Mouse (Mus musculus) thymus, postnatal 25 days (tissue): ENCODE results near the gene Gldc.

Experiments
- DNase-seq: peaks from one replicate; pipeline ENCODE4 v3.0.0; 2022

Gene Gldc

DNA sequence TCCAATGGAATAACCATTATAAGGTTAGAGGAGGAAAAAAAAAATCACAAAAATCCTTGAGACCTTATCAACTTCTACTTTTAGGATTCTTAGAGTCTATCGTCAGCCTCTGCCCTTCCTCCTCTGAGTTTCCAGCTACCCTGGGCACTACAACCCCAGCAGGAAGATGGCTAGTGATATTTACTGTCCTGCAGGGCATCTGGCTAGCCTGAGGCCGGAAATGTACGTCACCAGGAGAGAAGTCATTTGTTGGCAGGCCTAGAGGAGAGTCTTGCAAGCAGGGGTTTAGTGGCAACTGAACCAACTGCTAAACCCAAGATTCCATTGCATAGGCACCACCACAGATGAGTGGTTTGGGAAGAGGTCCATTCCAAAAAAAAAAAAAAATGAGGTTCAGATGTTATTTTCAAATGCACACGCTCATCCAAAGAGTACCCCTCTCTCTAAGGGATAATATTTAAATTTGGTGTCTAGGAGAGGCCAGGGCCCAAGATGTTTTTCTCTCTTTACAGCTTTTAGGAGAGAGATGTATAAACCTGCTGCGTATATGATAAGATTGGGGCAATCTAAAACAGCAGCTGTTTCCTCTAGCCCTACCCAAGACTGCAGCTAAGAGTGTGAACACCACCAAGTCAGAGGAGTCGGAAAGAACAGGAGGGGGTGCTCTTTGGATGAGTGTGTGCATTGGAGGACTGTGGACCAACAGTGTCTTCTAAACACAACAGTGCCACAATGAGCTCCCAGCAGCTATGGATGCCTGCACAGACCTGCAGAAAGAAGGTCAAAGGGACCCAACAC, 70.0 kb downstream of the Gldc start:
- no peak for DNase-seq

DNA sequence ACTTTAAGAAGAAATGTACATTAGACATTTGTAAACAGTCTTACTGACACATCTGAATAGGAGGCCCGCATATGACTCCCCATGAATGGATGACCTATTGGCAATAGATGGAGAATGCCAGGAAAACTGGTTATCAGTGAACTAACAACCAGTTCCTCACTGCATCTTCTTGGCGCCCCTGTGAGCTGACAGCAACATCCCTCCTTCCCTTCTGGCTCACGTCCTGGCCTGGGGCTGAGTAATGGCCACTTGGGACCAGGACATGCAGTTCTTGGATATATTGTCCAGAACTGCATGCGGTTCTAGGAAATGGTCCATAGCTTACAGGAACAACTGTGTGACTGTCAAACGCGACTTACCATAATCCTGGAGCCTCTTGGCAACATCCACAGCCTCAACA, 72.6 kb downstream of the Gldc start:
- DNase-seq = no peak

DNA sequence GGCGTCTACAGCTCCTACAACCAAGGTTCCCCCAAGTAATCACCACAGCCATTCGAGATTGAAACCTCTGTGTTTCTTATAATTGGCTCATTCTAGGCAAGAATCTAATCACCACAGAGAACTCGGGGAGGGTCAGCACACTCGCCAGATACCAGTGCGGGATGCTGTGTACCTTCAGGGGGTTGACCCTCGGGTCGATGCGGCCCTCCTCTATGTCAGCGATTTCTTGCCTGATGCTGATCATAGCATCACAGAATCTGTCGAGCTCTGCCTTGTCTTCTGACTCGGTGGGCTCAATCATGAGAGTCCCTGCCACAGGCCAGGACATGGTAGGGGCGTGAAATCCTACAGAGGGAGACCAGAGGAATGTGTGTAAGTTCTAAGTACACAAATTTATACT, 74.7 kb downstream of the Gldc start:
- no peak for DNase-seq

DNA sequence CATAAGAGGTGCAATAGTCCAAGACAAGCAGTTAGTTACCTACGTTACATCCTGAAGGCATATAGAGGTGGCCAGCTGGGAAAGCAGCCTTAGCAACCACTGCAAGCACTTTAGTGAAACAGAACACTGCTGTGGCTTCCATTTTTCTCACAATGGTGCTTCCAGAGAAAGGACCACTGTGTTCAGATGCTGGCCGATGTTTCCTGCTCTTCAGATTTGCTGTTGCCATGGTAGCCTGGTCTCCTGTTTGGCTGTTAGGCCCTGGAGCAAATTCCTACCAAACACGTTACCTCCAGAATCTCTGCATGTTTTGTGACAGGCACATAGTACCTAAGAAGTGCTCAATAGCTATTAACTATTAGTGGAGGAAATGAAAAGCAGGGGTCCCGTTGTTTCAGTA, 78.2 kb downstream of the Gldc start:
- DNase-seq = no peak

DNA sequence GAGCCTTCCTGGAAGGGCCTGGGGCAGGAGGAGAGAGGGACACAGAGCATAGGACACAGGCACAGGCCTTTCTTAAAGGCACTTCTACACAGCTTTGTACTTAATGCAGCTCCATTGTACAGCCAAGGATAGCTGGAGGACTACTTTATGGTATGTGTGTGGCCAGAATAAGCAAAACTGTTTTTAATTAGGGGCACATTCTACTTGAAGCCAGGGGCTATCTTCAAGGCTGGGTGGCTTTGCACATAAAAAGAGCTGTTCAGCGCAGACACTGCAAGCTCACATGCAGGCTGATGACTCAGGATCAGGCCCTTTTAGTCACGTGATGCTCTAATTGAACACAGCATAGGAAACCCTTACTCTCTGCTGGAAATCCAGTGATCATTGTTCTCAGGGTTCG, 79.0 kb downstream of the Gldc start:
- DNase-seq = no peak

DNA sequence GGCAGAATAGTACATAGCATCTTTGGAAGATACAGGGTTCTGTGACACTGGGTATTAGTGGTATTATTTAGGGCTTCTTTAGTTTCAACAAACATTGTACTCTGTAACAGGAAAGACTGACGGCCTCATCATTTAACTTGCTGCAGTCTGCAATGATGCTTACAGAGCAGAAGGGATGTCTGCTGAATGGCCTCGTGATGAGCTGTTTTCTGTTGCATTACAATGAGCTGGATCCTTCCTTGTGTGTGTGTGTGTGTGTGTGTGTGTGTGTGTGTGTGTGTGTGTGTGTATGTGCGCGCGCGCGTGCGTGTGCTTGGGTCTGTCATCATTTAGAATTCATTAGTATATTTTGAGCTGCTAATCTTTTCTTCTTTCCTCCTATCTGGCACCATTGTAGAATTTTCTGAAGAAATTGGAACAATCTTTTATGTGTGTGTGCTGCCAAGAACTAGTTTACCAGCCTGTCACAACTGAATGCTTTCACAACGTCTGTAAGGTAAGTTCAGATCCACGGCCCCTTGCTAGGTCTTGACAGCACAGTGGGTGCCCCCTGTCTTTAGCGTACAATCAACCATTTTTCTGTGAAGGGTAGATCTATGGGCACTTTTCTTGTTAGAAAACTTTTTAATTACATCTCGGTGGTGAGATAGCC, 83.5 kb downstream of the Gldc start:
- DNase-seq = no peak

DNA sequence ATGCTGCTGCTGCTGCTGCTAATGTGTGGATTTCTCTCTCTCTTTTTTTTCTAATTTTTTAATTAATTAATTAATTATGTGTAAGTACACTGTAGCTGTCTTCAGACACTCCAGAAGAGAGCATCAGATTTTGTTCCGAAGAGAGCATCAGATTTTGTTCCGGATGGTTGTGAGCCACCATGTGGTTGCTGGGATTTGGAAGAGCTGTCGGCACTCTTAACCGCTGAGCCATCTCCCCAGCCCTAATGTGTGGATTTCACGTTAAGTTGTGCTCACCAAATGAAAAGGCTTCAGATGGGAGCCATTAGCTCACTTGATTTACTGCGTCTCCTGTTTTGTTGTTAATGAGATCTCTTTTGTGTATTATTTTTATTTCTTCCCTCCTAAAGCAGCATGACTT, 85.1 kb downstream of the Gldc start:
- DNase-seq = no peak

DNA sequence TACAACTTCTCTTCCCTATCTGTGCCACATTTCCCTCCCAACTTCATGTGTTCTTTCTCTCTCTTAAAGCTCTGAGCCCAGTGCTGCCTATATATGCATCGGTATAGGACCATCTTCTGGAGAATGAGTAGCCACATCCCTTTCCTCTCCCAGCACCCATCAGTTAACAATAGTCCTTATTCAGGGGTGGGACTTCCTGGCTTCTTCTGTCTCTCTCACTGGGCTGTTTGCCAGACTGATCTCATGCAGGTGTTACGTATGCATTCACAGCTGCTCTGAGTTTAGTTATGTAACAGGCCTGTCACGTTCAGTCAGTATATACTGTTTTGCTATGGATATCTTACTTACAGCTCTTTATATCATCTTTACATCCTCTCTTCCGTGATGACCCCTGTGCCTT, 109.4 kb downstream of the Gldc start:
- DNase-seq = peak; percentile 4

DNA sequence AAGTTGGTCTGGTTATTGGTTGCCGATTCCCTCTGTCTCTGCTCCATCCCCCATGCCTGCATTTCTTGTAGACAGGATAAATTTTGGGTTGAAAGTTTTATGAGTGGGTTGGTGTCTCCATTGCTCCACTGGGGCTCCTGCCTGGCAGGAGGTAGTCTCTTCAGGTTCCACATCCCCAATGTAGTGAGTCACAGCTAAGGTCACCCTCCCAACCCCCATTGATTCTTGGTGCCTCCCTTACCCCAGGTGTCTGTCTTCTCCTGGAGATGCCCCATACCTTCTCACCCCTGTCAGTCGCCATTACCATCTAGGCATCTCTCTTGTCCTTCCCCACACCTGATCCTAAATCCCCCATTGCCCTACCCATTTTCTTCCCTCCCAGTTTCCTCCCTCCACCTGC, 121.0 kb downstream of the Gldc start:
- no peak for DNase-seq

DNA sequence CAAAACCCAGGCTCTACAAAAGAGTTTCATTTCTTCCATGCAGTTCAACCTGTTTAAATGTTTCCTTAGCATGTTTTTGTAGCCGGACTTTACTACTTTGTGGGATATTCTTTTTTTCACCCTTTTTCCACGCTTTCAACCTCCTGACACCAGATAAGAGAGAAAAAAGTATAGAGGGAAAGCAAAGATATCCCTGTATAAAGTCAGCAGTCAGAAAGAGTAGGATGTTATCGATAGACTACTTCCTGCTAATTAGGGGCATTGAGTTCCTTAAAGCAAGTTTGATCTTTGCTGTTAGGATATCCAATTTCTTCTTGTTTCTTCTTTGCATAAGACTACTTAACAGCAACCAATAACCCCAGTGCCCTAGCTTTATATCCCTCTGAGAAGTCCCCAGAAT, 123.8 kb downstream of the Gldc start:
- no peak for DNase-seq

DNA sequence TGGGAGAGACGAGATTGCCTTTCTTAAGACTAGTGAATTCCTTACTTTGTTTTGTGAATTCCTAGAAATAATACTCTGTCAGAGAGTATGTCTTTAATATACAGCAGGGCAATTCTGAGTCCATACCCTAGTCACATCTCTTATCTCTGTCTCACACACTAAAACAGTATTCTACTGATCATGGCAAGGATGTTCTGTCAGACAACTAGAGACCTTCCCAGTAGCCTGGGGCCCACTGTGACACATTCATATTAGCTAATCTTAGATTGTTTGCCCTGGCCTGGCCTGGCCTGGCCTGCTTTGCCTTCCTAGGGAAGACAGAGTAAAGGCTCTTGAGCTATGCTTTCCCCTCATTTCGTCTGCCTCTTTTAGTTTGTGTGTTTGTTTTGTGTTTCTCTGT, 124.6 kb downstream of the Gldc start:
- DNase-seq = no peak
